Mouse (Mus musculus) MEL (cell line): ENCODE measurements at regions not wholly inside any gene's neighbourhood (a gene's known extent, or its start where the extent isn't known, plus 50 kb on each side); places are given as distances from the start of the nearest gene placed in this dataset.

ENCODE experiments used
- DNase-seq: peaks from one replicate; pipeline ENCODE4 v3.0.0; 2011; ENCODE audit warnings: low read depth, low spot score
- H3K27ac ChIP-seq: 2 replicates; pipeline ENCODE4 v1.5.1; 2012; ENCODE audit warnings: low read depth, mild to moderate bottlenecking, control low read depth, low read length, moderate library complexity; ENCODE audit not compliant: control insufficient read depth
- H3K27me3 ChIP-seq, 2 experiments: fragments of 150-350 bp in 1 of 2; sonication (generic) in 1 of 2; 2 replicates each; pipeline ENCODE4 v1.6.1; 2012; ENCODE audit warnings: low read length in 2 of 2, mild to moderate bottlenecking in 2 of 2, improper control_type of control experiment in 1 of 2, moderate library complexity in 1 of 2; ENCODE audit not compliant: insufficient read depth in 2 of 2, control insufficient read depth in 1 of 2
- H3K36me3 ChIP-seq, 2 experiments: 2 replicates each; pipeline ENCODE4 v1.6.1; 2012 to 2014; ENCODE audit warnings: low read length in 2 of 2, improper control_type of control experiment in 1 of 2, inconsistent platforms in 1 of 2, mild to moderate bottlenecking in 1 of 2; ENCODE audit not compliant: insufficient read depth in 2 of 2, control insufficient read depth in 1 of 2
- H3K4me1 ChIP-seq, 2 experiments: fragments of 150-350 bp in 1 of 2; sonication (generic) in 1 of 2; 2 replicates each; pipeline ENCODE4 v1.6.1; 2012; ENCODE audit warnings: low read length in 2 of 2, improper control_type of control experiment in 1 of 2, mild to moderate bottlenecking in 1 of 2; ENCODE audit not compliant: insufficient read depth in 2 of 2, control insufficient read depth in 1 of 2
- H3K4me3 ChIP-seq, 2 experiments: fragments of 150-350 bp in 1 of 2; sonication (generic) in 1 of 2; 2 replicates each; pipeline ENCODE4 v1.5.1; 2012; ENCODE audit warnings: low read depth in 2 of 2, low read length in 2 of 2, mild to moderate bottlenecking in 2 of 2, moderate library complexity in 2 of 2, control low read depth in 1 of 2, improper control_type of control experiment in 1 of 2; ENCODE audit not compliant: control insufficient read depth in 1 of 2, insufficient read depth in 1 of 2
- H3K79me2 ChIP-seq: 2 replicates; pipeline ENCODE4 v1.6.1; 2012; ENCODE audit warnings: mild to moderate bottlenecking, low read length, moderate library complexity; ENCODE audit not compliant: control insufficient read depth, poor library complexity, insufficient read depth
- H3K9ac ChIP-seq: 2 replicates; pipeline ENCODE4 v1.6.1; 2012; ENCODE audit warnings: low read depth, mild to moderate bottlenecking, control low read depth, low read length, moderate library complexity; ENCODE audit not compliant: control insufficient read depth, poor library complexity, severe bottlenecking
- H3K9me3 ChIP-seq: fragments of 150-350 bp; sonication (generic); replicated peaks from 2 replicates; pipeline ENCODE4 v1.6.1; 2012; ENCODE audit warnings: mild to moderate bottlenecking, low read length, improper control_type of control experiment, moderate library complexity; ENCODE audit not compliant: insufficient read depth
- BHLHE40 ChIP-seq: IDR thresholded peaks from 2 replicates; pipeline ENCODE4 v1.6.1; 2012; ENCODE audit warnings: low read depth, mild to moderate bottlenecking, inconsistent platforms, low read length, improper control_type of control experiment, borderline replicate concordance
- CHD1 ChIP-seq: IDR thresholded peaks from 2 replicates; pipeline ENCODE4 v1.6.1; 2012; ENCODE audit warnings: low read depth, mild to moderate bottlenecking, inconsistent platforms, low read length, improper control_type of control experiment
- E2F4 ChIP-seq: IDR thresholded peaks from 2 replicates; pipeline ENCODE4 v1.6.1; 2011; ENCODE audit warnings: low read depth, low read length, improper control_type of control experiment, borderline replicate concordance
- ELF1 ChIP-seq: IDR thresholded peaks from 2 replicates; pipeline ENCODE4 v1.6.1; 2014; ENCODE audit warnings: low read depth, mild to moderate bottlenecking, inconsistent platforms, low read length, improper control_type of control experiment, moderate library complexity
- ETS1 ChIP-seq: IDR thresholded peaks from 2 replicates; pipeline ENCODE4 v1.6.1; 2012; ENCODE audit warnings: low read depth, mild to moderate bottlenecking, inconsistent platforms, low read length, improper control_type of control experiment, moderate library complexity
- GATA1 ChIP-seq: IDR thresholded peaks from 2 replicates; pipeline ENCODE4 v1.6.1; 2011; ENCODE audit warnings: low read depth, low read length, improper control_type of control experiment
- KAT2A ChIP-seq: conservative IDR thresholded peaks from 2 replicates; pipeline ENCODE4 v1.6.1; 2012; ENCODE audit warnings: low read depth, low read length, improper control_type of control experiment, inconsistent platforms
- MAFK ChIP-seq: IDR thresholded peaks from 2 replicates; pipeline ENCODE4 v1.6.1; 2011; ENCODE audit warnings: low read depth, mild to moderate bottlenecking, low read length, improper control_type of control experiment, borderline replicate concordance
- MEF2A ChIP-seq: IDR thresholded peaks from 2 replicates; pipeline ENCODE4 v1.6.1; 2014; ENCODE audit warnings: low read depth, mild to moderate bottlenecking, inconsistent platforms, low read length, improper control_type of control experiment; ENCODE audit not compliant: poor library complexity, insufficient replicate concordance, severe bottlenecking; ENCODE audit errors: extremely low read depth
- MXI1 ChIP-seq: IDR thresholded peaks from 2 replicates; pipeline ENCODE4 v1.6.1; 2011; ENCODE audit warnings: mild to moderate bottlenecking, low read depth, low read length, improper control_type of control experiment
- MYC ChIP-seq: IDR thresholded peaks from 2 replicates; pipeline ENCODE4 v1.6.1; 2011; ENCODE audit warnings: low read depth, mild to moderate bottlenecking, low read length, improper control_type of control experiment, moderate library complexity
- NELFE ChIP-seq: IDR thresholded peaks from 2 replicates; pipeline ENCODE4 v1.6.1; 2011; ENCODE audit warnings: low read depth, low read length, improper control_type of control experiment
- POLR2A ChIP-seq, 2 experiments: IDR thresholded peaks; 2 replicates each; pipeline ENCODE4 v1.6.1; 2011 to 2012; ENCODE audit warnings: low read length in 2 of 2, mild to moderate bottlenecking in 2 of 2, control low read depth in 1 of 2, improper control_type of control experiment in 1 of 2, low read depth in 1 of 2, moderate library complexity in 1 of 2; ENCODE audit not compliant: control insufficient read depth in 1 of 2, insufficient read depth in 1 of 2, poor library complexity in 1 of 2
- POLR2AphosphoS2 ChIP-seq: IDR thresholded peaks from 2 replicates; pipeline ENCODE4 v1.6.1; 2011; ENCODE audit warnings: low read length, improper control_type of control experiment
- RAD21 ChIP-seq: IDR thresholded peaks from 2 replicates; pipeline ENCODE4 v1.6.1; 2011; ENCODE audit warnings: mild to moderate bottlenecking, low read depth, low read length, improper control_type of control experiment
- SIN3A ChIP-seq: IDR thresholded peaks from 2 replicates; pipeline ENCODE4 v1.6.1; 2012; ENCODE audit warnings: low read length, improper control_type of control experiment, inconsistent platforms
- SMC3 ChIP-seq: IDR thresholded peaks from 2 replicates; pipeline ENCODE4 v1.6.1; 2011; ENCODE audit warnings: low read depth, low read length, improper control_type of control experiment
- TCF12 ChIP-seq: IDR thresholded peaks from 2 replicates; pipeline ENCODE4 v1.6.1; 2014; ENCODE audit warnings: low read depth, mild to moderate bottlenecking, inconsistent platforms, low read length, improper control_type of control experiment, moderate library complexity
- USF1 ChIP-seq: IDR thresholded peaks from 2 replicates; pipeline ENCODE4 v1.6.1; 2014; ENCODE audit warnings: low read depth, mild to moderate bottlenecking, inconsistent platforms, low read length, improper control_type of control experiment, moderate library complexity
- USF2 ChIP-seq, 2 experiments: IDR thresholded peaks; 2 replicates each; pipeline ENCODE4 v1.6.1; 2011 to 2012; ENCODE audit warnings: improper control_type of control experiment in 2 of 2, low read length in 2 of 2, borderline replicate concordance in 1 of 2, inconsistent platforms in 1 of 2, low read depth in 1 of 2, mild to moderate bottlenecking in 1 of 2; ENCODE audit not compliant: insufficient read depth in 1 of 2
- ZC3H11A ChIP-seq: IDR thresholded peaks from 2 replicates; pipeline ENCODE4 v1.6.1; 2012; ENCODE audit warnings: low read depth, mild to moderate bottlenecking, inconsistent platforms, low read length, improper control_type of control experiment
- ZNF384 ChIP-seq: IDR thresholded peaks from 2 replicates; pipeline ENCODE4 v1.6.1; 2012; ENCODE audit warnings: low read depth, mild to moderate bottlenecking, inconsistent platforms, low read length, improper control_type of control experiment

- Histone ChIP-seq H3K4me1 (no peaks in the 10 kb centered on the region), H3K36me3 (no peaks in the 10 kb centered on the region), H3K9ac (no peak overlapping the region), H3K4me3 (no peak overlapping the region), H3K27ac (no peak overlapping the region), H3K9me3 (no peaks in the 10 kb centered on the region), H3K79me2 (no peaks in the 10 kb centered on the region), H3K27me3 (no peaks in the 10 kb centered on the region)
- no peak for TF ChIP-seq ZC3H11A
- DNase-seq: no peak
Measured at GRCm38 (mm10) chr15:11479166-11479944, 79.9 kb upstream of the Tars start.

GRCm38 (mm10) chr15:11476248-11476647 is 76.8 kb upstream of the Tars start:
- TF ChIP-seq SIN3A: no peak
- TF ChIP-seq POLR2A (IDR thresholded peaks at IDR 0.05; ENCODE audit: control insufficient read depth in 1 of 2, insufficient read depth in 1 of 2, low read depth in 1 of 2, low read length in 2 of 2, poor library complexity in 1 of 2): no peak
- TF ChIP-seq POLR2AphosphoS2: no peak
- TF ChIP-seq MEF2A: no peak
- no peak for TF ChIP-seq KAT2A
- TF ChIP-seq ETS1: no peak
- TF ChIP-seq MAFK: no peak
- TF ChIP-seq ZC3H11A: no peak
- Histone ChIP-seq H3K79me2 (no peaks in the 10 kb centered on the region), H3K4me1 (no peaks in the 10 kb centered on the region), H3K9ac (no peak overlapping the region), H3K36me3 (no peaks in the 10 kb centered on the region), H3K4me3 (no peak overlapping the region), H3K9me3 (no peaks in the 10 kb centered on the region; the same call in 1 of the 2 replicates), H3K27ac (no peak overlapping the region), H3K27me3 (no peaks in the 10 kb centered on the region)
- DNase-seq: no peak

- H3K27ac ChIP-seq: no peak overlapping the region
- no peak overlapping the region for H3K4me3 ChIP-seq
- no peak overlapping the region for H3K9ac ChIP-seq
- TF ChIP-seq MXI1 (no peak), ELF1 (no peak), USF2 (IDR thresholded peaks at IDR 0.05; ENCODE audit: borderline replicate concordance in 1 of 2, insufficient read depth in 1 of 2, low read depth in 1 of 2, low read length in 2 of 2) (no peak), E2F4 (no peak), BHLHE40 (no peak), SIN3A (no peak), CHD1 (no peak), TCF12 (no peak), MEF2A (no peak), NELFE (no peak), ZNF384 (no peak), RAD21 (no peak), USF1 (no peak), POLR2A (IDR thresholded peaks at IDR 0.05; ENCODE audit: control insufficient read depth in 1 of 2, insufficient read depth in 1 of 2, low read depth in 1 of 2, low read length in 2 of 2, poor library complexity in 1 of 2) (no peak), MYC (no peak), SMC3 (no peak), GATA1 (no peak)
- DNase-seq: no peak
- no peaks in the 10 kb centered on the region for H3K9me3 ChIP-seq
- no peaks in the 10 kb centered on the region; a peak in 1 of 4 replicates for H3K27me3 ChIP-seq
- no peaks in the 10 kb centered on the region for H3K4me1 ChIP-seq
- H3K36me3 ChIP-seq: no peaks in the 10 kb centered on the region
- no peaks in the 10 kb centered on the region for H3K79me2 ChIP-seq
Measured at GRCm38 (mm10) chr15:11463341-11463740, 63.9 kb upstream of the Tars start.
